Mouse (Mus musculus): ENCODE measurements around the gene Clstn2. TPM values are rescaled to one million over a fixed set of nuclear protein-coding genes. Genes with fewer than 3 reads are reported as not detected.

Clstn2 gene
- polyA plus RNA-seq, 1 experiment from 2014 or later, result 0.46 TPM

DNA sequence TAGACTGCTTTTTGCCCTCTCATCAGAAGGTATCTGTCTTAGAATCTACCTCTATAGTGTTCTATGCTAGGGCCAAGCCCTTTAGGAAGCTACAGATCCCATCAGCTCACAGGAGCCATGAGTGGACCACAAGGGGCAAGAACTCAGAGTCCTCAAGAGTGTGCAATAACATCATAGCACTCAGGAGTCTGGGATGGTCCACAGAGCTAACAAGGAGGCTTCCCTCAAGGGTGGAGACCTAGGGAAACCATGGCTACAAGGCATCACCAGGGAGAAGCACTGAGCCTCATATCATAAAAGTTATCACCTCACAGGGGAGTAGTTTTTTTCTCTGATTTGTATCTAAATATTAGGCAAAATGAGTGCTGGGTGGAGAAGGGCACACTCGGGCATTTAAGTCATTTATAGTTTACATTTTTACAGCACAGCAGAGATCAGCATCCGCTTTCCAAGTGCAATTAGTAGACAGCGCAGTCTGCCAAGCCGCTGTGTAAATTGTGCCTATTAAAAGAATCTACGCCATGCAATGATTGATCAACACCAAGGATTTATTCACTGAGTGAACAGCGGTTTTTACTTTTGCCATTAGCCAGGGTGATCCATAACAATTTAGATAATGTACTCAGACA lies 82.5 kb downstream of the Clstn2 start:
- Histone ChIP-seq H3K36me3 (ENCODE audit: control insufficient read depth, insufficient read depth, low read length) (no peaks in the 10 kb centered on the region), H3K9ac (ENCODE audit: low read length) (no peak overlapping the region), H3K27ac (replicated peaks in 1 of 2; ENCODE audit: control insufficient read depth in 1 of 2, insufficient read depth in 1 of 2, low read depth in 2 of 2, low read length in 2 of 2) (no peak overlapping the region), H3K9me3 (ENCODE audit: control insufficient read depth, low read length) (no peaks in the 10 kb centered on the region), H3K27me3 (ENCODE audit: control insufficient read depth, insufficient read depth, low read length) (no peaks in the 10 kb centered on the region), H3K4me1 (ENCODE audit: control insufficient read depth in 2 of 2, insufficient read depth in 2 of 2, low read length in 2 of 2) (no peaks in the 10 kb centered on the region), H3K4me3 (ENCODE audit: control insufficient read depth in 1 of 2, insufficient read depth in 1 of 2, low read depth in 1 of 2, low read length in 2 of 2) (no peak overlapping the region), H3K4me2 (ENCODE audit: low read length) (no peak overlapping the region)
- ATAC-seq (ENCODE audit: insufficient number of reproducible peaks, insufficient read depth, low FRiP score, low read depth), result no peak
- 87% methylated on average over 6 of the region's 6 CpGs for WGBS

- no peak for ATAC-seq (ENCODE audit: insufficient number of reproducible peaks, insufficient read depth, low FRiP score, low read depth)
- Histone ChIP-seq H3K4me2 (ENCODE audit: low read length) (no peak overlapping the region), H3K4me1 (ENCODE audit: control insufficient read depth in 2 of 2, insufficient read depth in 2 of 2, low read length in 2 of 2) (no peaks in the 10 kb centered on the region), H3K27me3 (ENCODE audit: control insufficient read depth, insufficient read depth, low read length) (no peaks in the 10 kb centered on the region), H3K36me3 (ENCODE audit: control insufficient read depth, insufficient read depth, low read length) (no peaks in the 10 kb centered on the region), H3K9ac (ENCODE audit: low read length) (no peak overlapping the region), H3K4me3 (ENCODE audit: control insufficient read depth in 1 of 2, insufficient read depth in 1 of 2, low read depth in 1 of 2, low read length in 2 of 2) (no peak overlapping the region), H3K27ac (replicated peaks in 1 of 2; ENCODE audit: control insufficient read depth in 1 of 2, insufficient read depth in 1 of 2, low read depth in 2 of 2, low read length in 2 of 2) (no peak overlapping the region), H3K9me3 (ENCODE audit: control insufficient read depth, low read length) (no peaks in the 10 kb centered on the region)
- 80% methylated on average over 4 of the region's 4 CpGs for WGBS
These were observed 113.7 kb downstream of the Clstn2 start for GRCm38 (mm10) chr9:97919326-97919725.

- Histone ChIP-seq H3K4me3 (ENCODE audit: control insufficient read depth in 1 of 2, insufficient read depth in 1 of 2, low read depth in 1 of 2, low read length in 2 of 2) (no peak overlapping the region), H3K4me1 (ENCODE audit: control insufficient read depth in 2 of 2, insufficient read depth in 2 of 2, low read length in 2 of 2) (no peaks in the 10 kb centered on the region), H3K27ac (replicated peaks in 1 of 2; ENCODE audit: control insufficient read depth in 1 of 2, insufficient read depth in 1 of 2, low read depth in 2 of 2, low read length in 2 of 2) (no peak overlapping the region), H3K9me3 (ENCODE audit: control insufficient read depth, low read length) (no peaks in the 10 kb centered on the region), H3K9ac (ENCODE audit: low read length) (no peak overlapping the region), H3K27me3 (ENCODE audit: control insufficient read depth, insufficient read depth, low read length) (no peaks in the 10 kb centered on the region), H3K4me2 (ENCODE audit: low read length) (no peak overlapping the region), H3K36me3 (ENCODE audit: control insufficient read depth, insufficient read depth, low read length) (no peaks in the 10 kb centered on the region)
- ATAC-seq (ENCODE audit: insufficient number of reproducible peaks, insufficient read depth, low FRiP score, low read depth), result no peak
- WGBS, result 87% methylated on average over 3 of the region's 3 CpGs
These were observed 141.6 kb downstream of the Clstn2 start for GRCm38 (mm10) chr9:97891415-97891814.

DNA sequence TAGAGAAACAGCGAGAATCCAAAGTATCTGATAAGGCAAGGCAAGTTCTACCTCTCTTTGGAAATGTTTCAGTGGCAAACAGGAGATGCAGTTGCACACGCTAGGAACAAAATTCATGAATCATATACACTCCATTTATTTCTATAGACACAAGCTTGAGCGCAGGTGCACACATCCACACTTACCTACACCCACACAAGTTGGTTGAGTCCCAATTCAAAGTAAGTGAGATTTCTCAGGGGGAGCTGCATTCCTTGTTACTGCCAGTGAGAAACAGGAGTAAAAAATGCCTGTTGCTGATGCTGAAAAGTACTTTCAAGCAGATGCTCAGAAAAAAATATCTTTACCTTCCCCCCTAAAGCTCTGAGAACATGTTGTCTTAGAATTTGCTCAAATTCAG lies 149.6 kb downstream of the Clstn2 start:
- no peak overlapping the region for H3K9ac ChIP-seq (ENCODE audit: low read length)
- H3K4me2 ChIP-seq (ENCODE audit: low read length), result no peak overlapping the region
- H3K9me3 ChIP-seq (ENCODE audit: control insufficient read depth, low read length), result no peaks in the 10 kb centered on the region
- no peaks in the 10 kb centered on the region for H3K27me3 ChIP-seq (ENCODE audit: control insufficient read depth, insufficient read depth, low read length)
- 74% methylated on average over 3 of the region's 3 CpGs for WGBS
- H3K27ac ChIP-seq (replicated peaks in 1 of 2; ENCODE audit: control insufficient read depth in 1 of 2, insufficient read depth in 1 of 2, low read depth in 2 of 2, low read length in 2 of 2), result no peak overlapping the region
- ATAC-seq (ENCODE audit: insufficient number of reproducible peaks, insufficient read depth, low FRiP score, low read depth), result no peak
- no peaks in the 10 kb centered on the region for H3K36me3 ChIP-seq (ENCODE audit: control insufficient read depth, insufficient read depth, low read length)
- H3K4me1 ChIP-seq (ENCODE audit: control insufficient read depth in 2 of 2, insufficient read depth in 2 of 2, low read length in 2 of 2), result no peaks in the 10 kb centered on the region
- no peak overlapping the region for H3K4me3 ChIP-seq (ENCODE audit: control insufficient read depth in 1 of 2, insufficient read depth in 1 of 2, low read depth in 1 of 2, low read length in 2 of 2)

DNA sequence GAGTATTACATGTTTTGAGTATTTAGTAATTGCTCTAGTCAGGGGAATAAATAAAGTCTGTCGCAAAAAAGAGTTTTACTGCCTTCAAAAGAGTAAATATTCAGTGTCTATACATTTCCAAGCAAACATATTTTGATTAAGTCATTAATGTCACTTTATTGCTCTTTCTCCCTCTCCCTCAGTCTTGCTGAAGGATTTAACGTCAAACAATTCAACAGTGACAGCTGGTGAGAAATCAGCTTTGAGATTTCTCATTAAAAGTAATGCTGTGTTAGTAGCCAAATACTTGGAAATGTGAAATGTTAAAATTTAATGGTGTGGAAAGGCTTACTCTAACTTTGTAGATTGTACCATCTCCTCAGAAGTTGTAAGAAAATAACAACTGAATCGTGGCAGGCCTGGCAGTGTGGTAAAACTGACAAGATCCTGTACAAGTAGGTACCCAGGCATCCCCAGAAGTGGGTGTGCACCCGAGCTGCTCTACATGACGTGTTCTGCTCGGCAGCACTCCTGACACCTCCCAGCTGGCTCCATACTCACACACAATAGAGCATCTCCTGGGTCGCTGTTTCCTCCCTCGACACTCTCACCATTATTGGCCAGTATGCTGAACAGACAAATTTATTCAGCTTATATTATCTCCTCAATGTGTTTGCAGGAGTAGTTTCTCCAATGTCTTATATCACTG lies 165.8 kb downstream of the Clstn2 start:
- H3K27ac ChIP-seq (replicated peaks in 1 of 2; ENCODE audit: control insufficient read depth in 1 of 2, insufficient read depth in 1 of 2, low read depth in 2 of 2, low read length in 2 of 2), result no peak overlapping the region
- no peak overlapping the region for H3K4me3 ChIP-seq (ENCODE audit: control insufficient read depth in 1 of 2, insufficient read depth in 1 of 2, low read depth in 1 of 2, low read length in 2 of 2)
- no peak overlapping the region for H3K9ac ChIP-seq (ENCODE audit: low read length)
- H3K36me3 ChIP-seq (ENCODE audit: control insufficient read depth, insufficient read depth, low read length), result no peaks in the 10 kb centered on the region
- ATAC-seq (ENCODE audit: insufficient number of reproducible peaks, insufficient read depth, low FRiP score, low read depth), result no peak
- H3K4me1 ChIP-seq (ENCODE audit: control insufficient read depth in 2 of 2, insufficient read depth in 2 of 2, low read length in 2 of 2), result no peaks in the 10 kb centered on the region
- no peaks in the 10 kb centered on the region for H3K9me3 ChIP-seq (ENCODE audit: control insufficient read depth, low read length)
- H3K4me2 ChIP-seq (ENCODE audit: low read length), result no peak overlapping the region
- 65% methylated on average over 8 of the region's 8 CpGs for WGBS
- H3K27me3 ChIP-seq (ENCODE audit: control insufficient read depth, insufficient read depth, low read length), result no peaks in the 10 kb centered on the region

DNA sequence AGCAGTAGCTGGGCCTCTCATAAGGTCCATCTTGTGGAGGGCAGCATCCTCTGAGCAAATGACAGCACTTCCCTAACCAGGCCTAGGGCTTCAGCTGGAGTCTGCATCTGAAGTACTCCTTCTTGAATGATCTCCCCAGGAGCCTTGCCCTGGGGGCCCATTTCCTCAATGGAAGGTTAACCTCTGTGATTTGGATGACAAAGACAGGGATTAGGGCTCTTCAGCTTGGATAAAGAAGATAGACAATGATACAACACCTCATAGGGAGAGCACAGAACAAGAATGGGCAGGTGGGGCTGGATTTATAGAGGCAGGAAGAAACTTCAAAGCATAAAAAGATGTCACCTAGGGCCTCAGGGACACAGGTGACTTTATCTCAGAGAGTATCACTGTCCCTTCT lies 180.1 kb downstream of the Clstn2 start:
- H3K27me3 ChIP-seq (ENCODE audit: control insufficient read depth, insufficient read depth, low read length), result no peaks in the 10 kb centered on the region
- H3K36me3 ChIP-seq (ENCODE audit: control insufficient read depth, insufficient read depth, low read length), result no peaks in the 10 kb centered on the region
- no peak overlapping the region for H3K4me3 ChIP-seq (ENCODE audit: control insufficient read depth in 1 of 2, insufficient read depth in 1 of 2, low read depth in 1 of 2, low read length in 2 of 2)
- H3K4me2 ChIP-seq (ENCODE audit: low read length), result no peak overlapping the region
- H3K9ac ChIP-seq (ENCODE audit: low read length), result no peak overlapping the region
- no peak for ATAC-seq (ENCODE audit: insufficient number of reproducible peaks, insufficient read depth, low FRiP score, low read depth)
- H3K9me3 ChIP-seq (ENCODE audit: control insufficient read depth, low read length), result no peaks in the 10 kb centered on the region
- no peaks in the 10 kb centered on the region for H3K4me1 ChIP-seq (ENCODE audit: control insufficient read depth in 2 of 2, insufficient read depth in 2 of 2, low read length in 2 of 2)
- no peak overlapping the region for H3K27ac ChIP-seq (replicated peaks in 1 of 2; ENCODE audit: control insufficient read depth in 1 of 2, insufficient read depth in 1 of 2, low read depth in 2 of 2, low read length in 2 of 2)

DNA sequence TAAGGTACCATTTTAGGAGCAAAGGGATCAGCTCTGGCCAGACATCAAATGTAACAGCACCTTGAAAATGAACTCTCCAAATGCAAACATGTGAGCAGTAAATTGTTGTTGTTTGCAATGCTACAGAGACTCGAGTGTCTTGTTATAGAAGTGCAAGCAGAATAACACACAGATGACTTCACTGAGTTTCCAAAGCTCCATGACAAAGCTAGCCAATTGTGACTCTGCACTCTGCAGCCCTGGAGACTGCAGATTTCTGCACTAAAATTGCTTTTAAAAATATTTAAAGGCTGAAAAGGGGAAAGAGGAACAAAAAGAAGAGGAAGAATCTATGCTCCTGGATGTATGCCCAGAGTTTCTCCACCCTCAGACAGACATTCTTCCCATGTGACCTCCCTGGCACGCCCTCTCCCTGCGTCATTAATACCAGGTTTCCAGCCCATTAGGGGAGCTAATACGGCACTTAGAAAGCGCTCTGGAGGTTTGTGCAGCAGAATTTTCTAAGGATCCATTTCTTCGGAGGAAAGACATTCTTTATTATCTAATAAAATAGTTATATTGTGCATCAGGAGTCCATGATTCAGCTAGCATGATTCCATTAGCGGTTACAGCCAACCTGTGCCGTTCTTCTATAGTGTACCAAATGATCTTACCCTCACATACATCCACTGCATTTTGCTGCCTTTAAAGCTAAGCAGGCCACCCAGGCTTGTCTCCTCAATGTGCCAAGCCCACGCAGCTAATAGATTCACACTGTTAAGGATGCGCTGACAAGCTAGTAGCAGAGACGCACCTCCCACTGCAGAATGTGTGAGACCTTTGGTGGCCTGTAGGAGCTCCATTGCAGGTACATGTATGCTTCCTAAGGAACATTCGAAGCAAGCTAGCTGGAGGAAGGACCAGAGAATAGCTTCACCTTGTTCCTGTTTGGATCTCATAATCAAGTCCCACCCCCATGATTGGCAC lies 184.8 kb downstream of the Clstn2 start:
- no peak overlapping the region for H3K4me3 ChIP-seq (ENCODE audit: control insufficient read depth in 1 of 2, insufficient read depth in 1 of 2, low read depth in 1 of 2, low read length in 2 of 2)
- H3K27ac ChIP-seq (replicated peaks in 1 of 2; ENCODE audit: control insufficient read depth in 1 of 2, insufficient read depth in 1 of 2, low read depth in 2 of 2, low read length in 2 of 2), result no peak overlapping the region
- H3K9me3 ChIP-seq (ENCODE audit: control insufficient read depth, low read length), result no peaks in the 10 kb centered on the region
- ATAC-seq (ENCODE audit: insufficient number of reproducible peaks, insufficient read depth, low FRiP score, low read depth), result no peak
- no peak overlapping the region for H3K9ac ChIP-seq (ENCODE audit: low read length)
- 71% methylated on average over 12 of the region's 12 CpGs for WGBS
- H3K36me3 ChIP-seq (ENCODE audit: control insufficient read depth, insufficient read depth, low read length), result no peaks in the 10 kb centered on the region
- H3K27me3 ChIP-seq (ENCODE audit: control insufficient read depth, insufficient read depth, low read length), result no peaks in the 10 kb centered on the region
- H3K4me1 ChIP-seq (ENCODE audit: control insufficient read depth in 2 of 2, insufficient read depth in 2 of 2, low read length in 2 of 2), result no peaks in the 10 kb centered on the region; a peak in 1 of 4 replicates
- H3K4me2 ChIP-seq (ENCODE audit: low read length), result no peak overlapping the region
